Mouse (Mus musculus) c-Kit-negative CD71-positive TER-119-positive erythroid progenitor cells, embryonic 14.5 days (primary cell): ENCODE results near the gene AI987944.

Source experiments
- DNase-seq: peaks from one replicate; pipeline ENCODE4 v3.0.0-alpha.2; 2013; ENCODE audit warnings: low read depth, low spot score

Gene AI987944

DNA sequence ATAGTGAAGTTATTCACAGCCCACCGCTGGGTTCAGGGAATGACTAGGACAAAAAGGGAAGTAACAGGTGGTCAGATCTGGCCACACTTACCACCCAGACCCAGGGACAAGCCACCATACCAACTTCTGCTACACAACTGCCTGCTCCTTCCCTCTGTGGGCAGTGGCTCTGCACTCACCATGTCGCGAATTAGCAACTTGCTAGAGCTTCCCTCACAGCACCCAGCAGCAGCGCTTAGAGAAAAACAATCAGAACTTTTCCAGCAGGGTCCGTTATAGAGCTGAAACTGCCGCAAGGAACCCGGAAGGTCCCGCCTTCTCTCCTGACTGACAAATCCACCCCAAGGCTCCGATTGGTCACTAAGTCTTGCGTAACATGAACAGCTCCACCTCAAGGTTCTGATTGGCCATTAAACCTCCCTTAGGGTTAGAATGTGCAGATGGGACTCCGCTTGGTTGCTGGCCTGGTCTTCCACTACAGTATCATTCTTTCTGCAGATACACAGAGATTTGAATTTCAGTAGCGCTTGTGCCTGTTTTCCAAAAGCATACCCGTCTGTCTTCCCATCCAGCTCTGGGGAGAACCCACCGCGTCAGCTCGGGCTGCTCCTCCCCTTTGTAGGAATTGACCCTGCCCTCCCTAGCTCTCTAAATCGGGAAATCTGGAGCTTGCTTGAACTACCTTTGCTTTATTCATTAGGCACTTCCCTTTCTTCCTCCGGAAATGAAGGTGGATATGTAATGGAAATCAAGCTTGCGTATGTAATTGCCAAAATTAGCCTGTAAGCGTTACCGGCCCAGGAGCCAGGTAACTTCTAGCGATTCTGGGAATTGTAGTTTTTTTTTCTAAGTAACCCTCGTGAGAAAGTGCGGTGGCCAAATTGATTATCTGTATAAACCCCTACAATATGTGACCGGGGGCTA, at the start of gene AI987944:
TSS of gene AI987944 (minus strand) at position 332 of the 924 bp plus-strand sequence.
- DNase-seq: peak; percentile 74

DNA sequence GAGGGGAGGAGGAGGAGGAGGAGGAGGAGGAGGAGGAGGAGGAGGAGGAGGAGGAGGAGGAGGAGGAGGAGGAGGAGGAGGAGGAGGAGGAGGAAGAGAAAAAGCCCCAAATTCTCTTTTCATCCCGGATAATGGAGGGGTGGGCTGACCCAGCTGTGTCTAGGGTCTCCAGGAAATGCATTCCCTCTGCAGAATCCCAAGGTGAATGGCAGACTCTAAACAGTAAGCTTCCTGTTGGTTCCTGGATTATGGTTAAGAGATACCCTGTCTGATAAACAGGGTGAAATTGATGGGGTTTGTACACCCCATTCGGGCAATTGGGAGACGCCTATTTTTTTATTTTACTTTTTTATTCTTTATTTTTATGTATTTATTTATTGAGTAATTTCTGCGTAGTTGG, 951 bp upstream of the AI987944 start:
- no peak for DNase-seq
